Mouse (Mus musculus) lung, embryonic 16.5 days (tissue): ENCODE results near the gene Tubb5. TPM values are rescaled to one million over a fixed set of nuclear protein-coding genes. Genes with fewer than 3 reads are reported as not detected.

Experiments
- ATAC-seq: fragments of 200-750 bp; cut with Nextera tagmentation; 2 replicates; pipeline ENCODE4 v1.8.0; 2017; ENCODE audit warnings: low read depth, mild to moderate bottlenecking, moderate library complexity
- H3K27ac ChIP-seq: fragments of 300-500 bp; sonication (generic); 2 replicates; pipeline ENCODE4 v1.5.1; 2014; ENCODE audit warnings: mild to moderate bottlenecking, control low read depth, low read length
- H3K27me3 ChIP-seq: fragments of 300-500 bp; sonication (generic); 2 replicates; pipeline ENCODE4 v1.6.1; 2014; ENCODE audit warnings: low read depth, low read length, mixed read lengths; ENCODE audit not compliant: control insufficient read depth, insufficient read depth
- H3K36me3 ChIP-seq: fragments of 300-500 bp; sonication (generic); 2 replicates; pipeline ENCODE4 v1.6.1; 2014; ENCODE audit warnings: low read length; ENCODE audit not compliant: control insufficient read depth, insufficient read depth
- H3K4me1 ChIP-seq: fragments of 300-500 bp; sonication (generic); replicated peaks from 2 replicates; pipeline ENCODE4 v1.6.1; 2014; ENCODE audit warnings: low read length, mixed read lengths; ENCODE audit not compliant: control insufficient read depth, insufficient read depth
- H3K4me2 ChIP-seq: fragments of 300-500 bp; sonication (generic); 2 replicates; pipeline ENCODE4 v1.6.1; 2014; ENCODE audit warnings: low read depth, low read length, control low read depth
- H3K4me3 ChIP-seq: fragments of 300-500 bp; sonication (generic); 2 replicates; pipeline ENCODE4 v1.5.1; 2014; ENCODE audit warnings: mild to moderate bottlenecking, low read length, control low read depth
- H3K9ac ChIP-seq: fragments of 300-500 bp; sonication (generic); 2 replicates; pipeline ENCODE4 v1.6.1; 2014; ENCODE audit warnings: low read length, control low read depth
- H3K9me3 ChIP-seq: fragments of 300-500 bp; sonication (generic); 2 replicates; pipeline ENCODE4 v1.6.1; 2016; ENCODE audit warnings: low read length; ENCODE audit not compliant: control insufficient read depth
- WGBS: fragments of 180-500 bp; shearing (Covaris S2); extraction: QIAGEN DNeasy Blood & Tissue Kit; methylation state at CpG from one replicate; pipeline ENCODE4 v1.1.7; 2014; 5-methylcytosine and 5-hydroxymethylcytosine counted together
- polyA plus RNA-seq: library from polyadenylated mRNA; unstranded; fragments of >200 nt; fragmentation: Nextera tagmentation; extraction: Ambion mirVana; gene quantifications from 2 replicates; pipeline ENCODE4 v1.2.1, GENCODE M21; 2015

Tubb5 gene
- 877 and 940 TPM in 2 replicates for polyA plus RNA-seq

GRCm38 (mm10) chr17:35838122-35838544 is at the start of gene Tubb5:
Gene Tubb5, minus strand, starts transcription at chr17:35838306.
- Histone ChIP-seq H3K4me2 (peak within 1 kb of the TSS; percentile 86), H3K4me3 (peak within 1 kb of the TSS; percentile 90), H3K4me1 (peaks cover 37% of the 10 kb centered on the region), H3K36me3 (peaks cover 37% of the 10 kb centered on the region), H3K27ac (peak within 1 kb of the TSS; percentile 100), H3K27me3 (no peaks in the 10 kb centered on the region), H3K9me3 (no peaks in the 10 kb centered on the region), H3K9ac (peak within 1 kb of the TSS; percentile 82)
- WGBS, result under 1% methylated on average over 29 of the region's 29 CpGs
- peak; percentile 80 for ATAC-seq

- Histone ChIP-seq H3K36me3 (peaks cover 75% of the 10 kb centered on the region), H3K27me3 (no peaks in the 10 kb centered on the region), H3K4me3 (no peak overlapping the region), H3K4me1 (no peaks in the 10 kb centered on the region), H3K27ac (no peak overlapping the region), H3K9me3 (no peaks in the 10 kb centered on the region), H3K4me2 (no peak overlapping the region), H3K9ac (no peak overlapping the region)
- WGBS, result 77% methylated on average over 10 of the region's 17 CpGs
- no peak for ATAC-seq
These were observed 49.6 kb upstream of the Tubb5 start for GRCm38 (mm10) chr17:35887725-35888124.

- H3K4me3 ChIP-seq, result no peak overlapping the region
- peaks cover 54% of the 10 kb centered on the region for H3K36me3 ChIP-seq
- H3K4me1 ChIP-seq, result peaks cover 11% of the 10 kb centered on the region; the same call in 1 of the 2 replicates
- no peak for ATAC-seq
- no peaks in the 10 kb centered on the region for H3K27me3 ChIP-seq
- no peak overlapping the region for H3K4me2 ChIP-seq
- 96% methylated on average over 14 of the region's 14 CpGs for WGBS
- H3K9ac ChIP-seq, result no peak overlapping the region
- no peak overlapping the region for H3K27ac ChIP-seq
- no peaks in the 10 kb centered on the region for H3K9me3 ChIP-seq
These were observed 45.7 kb upstream of the Tubb5 start for GRCm38 (mm10) chr17:35883777-35884176.

DNA sequence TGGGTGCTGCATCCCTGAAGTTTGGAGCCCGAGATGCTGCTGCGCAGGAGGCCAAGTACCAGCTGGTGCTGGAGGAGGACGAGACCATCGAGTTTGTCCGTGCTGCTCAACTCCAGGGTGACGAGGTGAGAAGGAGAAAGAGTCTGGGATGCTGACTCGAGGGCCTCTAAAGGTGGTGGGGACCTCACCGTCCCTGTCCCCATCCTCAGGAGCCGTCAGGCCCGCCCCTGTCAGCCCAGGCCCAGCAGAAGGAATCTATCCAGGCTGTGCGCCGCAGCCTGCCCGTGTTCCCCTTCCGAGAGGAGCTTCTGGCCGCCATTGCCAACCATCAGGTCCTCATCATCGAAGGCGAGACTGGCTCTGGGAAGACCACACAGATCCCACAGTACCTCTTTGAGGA is 44.8 kb upstream of the Tubb5 start:
- Histone ChIP-seq H3K36me3 (peaks cover 45% of the 10 kb centered on the region), H3K27me3 (no peaks in the 10 kb centered on the region), H3K4me1 (peaks cover 11% of the 10 kb centered on the region; the same call in 1 of the 2 replicates), H3K9me3 (no peaks in the 10 kb centered on the region), H3K4me3 (no peak overlapping the region), H3K4me2 (no peak overlapping the region), H3K27ac (no peak overlapping the region), H3K9ac (no peak overlapping the region)
- WGBS, result 93% methylated on average over 17 of the region's 17 CpGs
- ATAC-seq, result no peak

DNA sequence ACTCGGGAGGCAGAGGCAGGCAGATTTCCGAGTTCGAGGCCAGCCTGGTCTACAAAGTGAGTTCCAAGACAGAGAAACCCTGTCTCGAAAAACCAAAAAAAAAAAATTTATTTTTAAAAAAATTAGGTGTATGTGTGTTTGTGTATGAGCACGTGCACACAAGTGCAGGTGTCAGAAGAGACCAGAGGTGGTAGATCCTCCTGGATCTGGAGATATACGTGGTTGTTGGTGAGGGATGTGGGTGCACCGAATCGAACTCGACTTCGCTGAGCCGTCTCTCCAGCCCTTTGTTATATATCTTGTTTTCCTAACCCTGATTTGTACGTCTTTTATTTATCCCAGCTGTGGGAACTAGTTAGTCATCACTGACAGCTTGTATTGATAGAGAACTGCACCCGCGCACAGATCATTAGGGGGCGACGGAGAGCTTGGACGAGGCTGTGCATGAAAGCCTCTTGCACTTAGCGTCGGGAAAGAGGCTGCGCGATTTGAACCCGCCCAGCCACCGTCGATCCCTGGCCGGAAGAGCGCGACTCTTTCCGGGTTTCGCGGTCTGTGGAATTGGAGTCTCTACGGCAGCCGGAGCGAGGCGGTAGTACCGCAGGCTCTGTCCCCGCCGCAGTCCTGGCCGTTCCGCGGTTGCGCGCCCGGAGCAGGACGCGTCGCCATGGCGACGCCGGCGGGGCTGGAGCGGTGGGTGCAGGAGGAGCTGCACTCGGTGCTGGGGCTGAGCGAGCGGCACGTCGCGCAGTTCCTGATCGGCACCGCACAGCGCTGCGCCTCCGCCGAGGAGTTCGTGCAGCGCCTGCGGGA is 41.3 kb upstream of the Tubb5 start, which contains the start of gene Dhx16:
Dhx16 (plus strand) TSS at position 575 of the 813 bp plus-strand sequence.
- peak within 1 kb of the TSS; percentile 78 for H3K4me2 ChIP-seq
- peaks cover 11% of the 10 kb centered on the region; the same call in 1 of the 2 replicates for H3K4me1 ChIP-seq
- peak; percentile 94 for ATAC-seq
- peak within 1 kb of the TSS; percentile 89 for H3K9ac ChIP-seq
- peak within 1 kb of the TSS; percentile 49; the same call in 1 of the 2 replicates for H3K27ac ChIP-seq
- H3K27me3 ChIP-seq, result no peaks in the 10 kb centered on the region
- peaks cover 36% of the 10 kb centered on the region for H3K36me3 ChIP-seq
- WGBS, result 6% methylated on average over 62 of the region's 66 CpGs
- no peaks in the 10 kb centered on the region for H3K9me3 ChIP-seq
- peak within 1 kb of the TSS; percentile 95 for H3K4me3 ChIP-seq

DNA sequence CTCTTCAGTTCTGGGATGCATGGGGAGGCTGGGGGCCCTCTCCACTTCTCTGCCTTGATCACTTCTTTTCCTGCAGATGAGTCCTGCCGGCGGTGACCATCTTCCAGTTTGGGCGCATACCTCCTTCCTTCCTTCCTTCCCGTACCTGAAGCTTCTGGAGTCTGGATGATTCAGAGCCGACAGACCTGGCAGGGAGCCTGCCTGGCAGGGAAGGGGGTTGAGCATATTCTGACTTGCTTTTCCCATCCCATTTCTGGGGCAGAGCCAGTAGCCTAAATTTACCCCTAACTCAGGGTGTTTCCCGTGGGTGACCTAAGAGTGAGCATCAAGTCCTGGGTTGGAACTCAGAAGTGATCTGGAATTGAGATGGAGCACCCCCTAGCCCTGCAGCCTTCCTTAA is 36.6 kb upstream of the Tubb5 start:
- Histone ChIP-seq H3K27ac (no peak overlapping the region), H3K36me3 (peaks cover 20% of the 10 kb centered on the region), H3K4me3 (no peak overlapping the region), H3K9ac (no peak overlapping the region; the same call in 1 of the 2 replicates), H3K4me2 (no peak overlapping the region), H3K4me1 (peaks cover 13% of the 10 kb centered on the region), H3K27me3 (no peaks in the 10 kb centered on the region), H3K9me3 (0 out of 2 replicates have a peak, but pooled peaks cover 2% of the 10 kb centered on the region)
- 78% methylated on average over 6 of the region's 6 CpGs for WGBS
- ATAC-seq, result no peak

DNA sequence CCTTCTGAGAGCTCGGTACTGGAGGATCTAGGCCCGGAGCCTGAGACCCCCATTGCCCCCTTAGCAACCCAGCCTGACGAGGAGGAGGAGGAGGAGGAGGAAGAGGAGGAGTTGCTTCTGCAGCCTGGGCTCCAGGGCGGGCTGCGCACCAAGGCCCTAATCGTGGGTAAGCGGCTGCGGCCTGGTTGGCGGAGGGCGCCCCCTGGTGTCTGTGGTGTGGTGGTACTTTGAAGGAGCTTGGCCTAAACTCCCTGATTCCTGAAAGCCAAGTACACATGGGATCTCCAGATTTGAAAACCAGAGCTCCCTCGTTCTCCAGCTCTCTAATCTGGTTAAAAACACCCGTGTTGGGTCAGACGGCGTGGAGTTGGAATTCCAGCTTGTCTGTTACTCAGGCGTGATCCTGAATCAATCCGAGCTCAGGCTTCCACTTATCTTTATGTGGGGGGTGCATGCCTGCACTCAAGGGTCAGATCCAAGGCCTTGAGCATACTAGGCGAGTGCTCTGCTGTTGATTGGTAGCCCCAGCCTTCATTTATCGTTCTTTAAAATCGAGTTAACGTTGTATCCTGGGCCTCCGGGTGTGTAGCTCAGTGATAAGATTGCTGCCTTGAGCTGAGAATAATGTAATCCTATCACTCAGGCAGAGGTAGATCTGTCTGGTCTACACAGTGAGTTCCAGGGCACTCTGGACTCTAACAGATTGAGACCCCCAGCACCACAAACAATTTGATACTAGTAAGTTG is 35.8 kb upstream of the Tubb5 start:
- peak; percentile 29; the same call in 1 of the 2 replicates for ATAC-seq
- H3K27ac ChIP-seq, result no peak overlapping the region

GRCm38 (mm10) chr17:35870884-35871696 is 33.0 kb upstream of the Tubb5 start:
- H3K4me1 ChIP-seq, result peaks cover 28% of the 10 kb centered on the region

More for the DNA sequence above, 35.8 kb upstream of the Tubb5 start:
- Histone ChIP-seq H3K4me1 (peaks cover 20% of the 10 kb centered on the region), H3K27me3 (no peaks in the 10 kb centered on the region), H3K4me2 (no peak overlapping the region; the same call in 1 of the 2 replicates), H3K4me3 (no peak overlapping the region), H3K9ac (peak overlapping the region; percentile 19; the same call in 1 of the 2 replicates), H3K36me3 (peaks cover 20% of the 10 kb centered on the region), H3K9me3 (0 out of 2 replicates have a peak, but pooled peaks cover 2% of the 10 kb centered on the region)
- 26% methylated on average over 21 of the region's 21 CpGs for WGBS

More at GRCm38 (mm10) chr17:35870884-35871696, 33.0 kb upstream of the Tubb5 start:
- WGBS, result 57% methylated on average over 8 of the region's 8 CpGs
- 0 out of 2 replicates have a peak, but pooled peaks cover 2% of the 10 kb centered on the region for H3K9me3 ChIP-seq
- H3K4me3 ChIP-seq, result peak overlapping the region; percentile 66
- peaks cover 18% of the 10 kb centered on the region for H3K36me3 ChIP-seq
- peak overlapping the region; percentile 94 for H3K4me2 ChIP-seq
- peak overlapping the region; percentile 99 for H3K27ac ChIP-seq
- no peak for ATAC-seq
- H3K9ac ChIP-seq, result peak overlapping the region; percentile 81; the same call in 1 of the 2 replicates
- H3K27me3 ChIP-seq, result no peaks in the 10 kb centered on the region
